Mouse (Mus musculus): ENCODE measurements at regions not wholly inside any gene's neighbourhood (a gene's known extent, or its start where the extent isn't known, plus 50 kb on each side); places are given as distances from the start of the nearest gene placed in this dataset.

DNA sequence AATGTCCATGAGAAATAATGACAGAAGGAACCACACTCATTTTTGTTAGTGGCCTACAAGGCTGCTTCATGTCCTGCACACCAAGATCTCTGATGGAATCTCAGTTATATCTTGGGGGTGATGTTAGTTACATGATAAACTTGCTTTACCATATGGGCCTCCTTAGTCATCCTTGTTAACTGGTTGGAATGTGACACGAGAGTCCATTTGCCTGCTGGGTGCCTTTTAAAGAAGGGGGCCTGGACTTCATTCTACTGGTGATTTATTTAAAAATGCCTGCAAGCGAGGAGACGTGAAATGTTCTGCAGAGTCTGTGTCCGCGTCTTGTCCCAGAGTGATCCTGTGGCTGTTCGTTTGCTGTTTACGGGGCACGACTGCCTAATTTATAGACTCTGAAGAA lies 55.1 kb upstream of the Pdzrn3 start:
- no peak for TF ChIP-seq CTCF (IDR thresholded peaks at IDR 0.05; ENCODE audit: insufficient read depth, low read length)
- no peak for TF ChIP-seq POLR2A (IDR thresholded peaks at IDR 0.05; ENCODE audit: borderline replicate concordance, extremely low read depth, low read depth, low read length)
